Mouse (Mus musculus) intestine, embryonic 14.5 days (tissue): ENCODE results near the gene Ccdc78. TPM values are rescaled to one million over a fixed set of nuclear protein-coding genes. Genes with fewer than 3 reads are reported as not detected.
"Not testable (repeated sequence)": the region's sequence is repeated elsewhere in the genome, so short reads cannot be mapped to it uniquely, and the experiment has no call there.

ENCODE experiments used
- ATAC-seq: fragments of 200-750 bp; cut with Nextera tagmentation; replicated peaks from 2 replicates; pipeline ENCODE4 v1.8.0; 2017; ENCODE audit warnings: low read depth, moderate number of reproducible peaks, moderate TSS enrichment, moderate library complexity; ENCODE audit not compliant: low FRiP score, low TSS enrichment
- DNase-seq: peaks from one replicate; pipeline ENCODE4 v3.0.0-alpha.2; 2018; ENCODE audit warnings: low spot score
- H3K27ac ChIP-seq: fragments of 300-500 bp; sonication (generic); 2 replicates; pipeline ENCODE4 v1.5.1; 2014; ENCODE audit warnings: low read depth, mild to moderate bottlenecking, control low read depth
- H3K27me3 ChIP-seq: fragments of 300-500 bp; sonication (generic); replicated peaks from 2 replicates; pipeline ENCODE4 v1.6.1; 2014; ENCODE audit warnings: low read length, control low read depth; ENCODE audit not compliant: control insufficient read depth, insufficient read depth
- H3K36me3 ChIP-seq: fragments of 300-500 bp; sonication (generic); 2 replicates; pipeline ENCODE4 v1.6.1; 2014; ENCODE audit warnings: low read length, control low read depth; ENCODE audit not compliant: control insufficient read depth, insufficient read depth
- H3K4me1 ChIP-seq: fragments of 300-500 bp; sonication (generic); replicated peaks from 2 replicates; pipeline ENCODE4 v1.6.1; 2014; ENCODE audit warnings: low read length, control low read depth, mixed read lengths; ENCODE audit not compliant: control insufficient read depth, insufficient read depth
- H3K4me2 ChIP-seq: fragments of 300-500 bp; sonication (generic); 2 replicates; pipeline ENCODE4 v1.6.1; 2014; ENCODE audit warnings: low read length
- H3K4me3 ChIP-seq: fragments of 300-500 bp; sonication (generic); 2 replicates; pipeline ENCODE4 v1.5.1; 2014; ENCODE audit warnings: low read depth, low read length, control low read depth, mixed read lengths
- H3K9ac ChIP-seq: fragments of 300-500 bp; sonication (generic); 2 replicates; pipeline ENCODE4 v1.6.1; 2014; ENCODE audit warnings: mild to moderate bottlenecking, low read length
- H3K9me3 ChIP-seq: fragments of 300-500 bp; sonication (generic); 2 replicates; pipeline ENCODE4 v1.6.1; 2016; ENCODE audit warnings: low read length, control low read depth; ENCODE audit not compliant: control insufficient read depth
- WGBS: fragments of 180-500 bp; shearing (Covaris S2); extraction: QIAGEN DNeasy Blood & Tissue Kit; methylation state at CpG from one replicate; pipeline ENCODE4 v1.1.7; 2014; 5-methylcytosine and 5-hydroxymethylcytosine counted together
- polyA plus RNA-seq: library from polyadenylated mRNA; unstranded; fragments of >200 nt; fragmentation: Nextera tagmentation; extraction: Ambion mirVana; gene quantifications from 2 replicates; pipeline ENCODE4 v1.2.1, GENCODE M21; 2014

The Ccdc78 gene
- polyA plus RNA-seq, 1 experiment from 2014 or later: 0.28 TPM

- Histone ChIP-seq H3K4me3 (peak within 1 kb of the TSS; percentile 86), H3K27me3 (peaks cover 4% of the 10 kb centered on the region; the same call in 1 of the 2 replicates), H3K4me1 (peaks cover 24% of the 10 kb centered on the region), H3K27ac (peak within 1 kb of the TSS; percentile 47), H3K36me3 (no peaks in the 10 kb centered on the region), H3K4me2 (peak within 1 kb of the TSS; percentile 96), H3K9me3 (no peaks in the 10 kb centered on the region), H3K9ac (peak within 1 kb of the TSS; percentile 66)
- under 1% methylated on average over 31 of the region's 35 CpGs for WGBS
- peak; percentile 92 for DNase-seq
- ATAC-seq: peak; percentile 74
Observed at GRCm38 (mm10) chr17:25796951-25797369, 10.6 kb downstream of the Ccdc78 start, which contains the start of gene Metrn. Gene Metrn (minus strand): TSS chr17:25797136.

GRCm38 (mm10) chr17:25801029-25801428 lies 14.6 kb downstream of the Ccdc78 start:
- ATAC-seq: no peak
- H3K4me2 ChIP-seq: no peak overlapping the region
- peak; percentile 72 for DNase-seq
- H3K36me3 ChIP-seq: no peaks in the 10 kb centered on the region
- peaks cover 6% of the 10 kb centered on the region for H3K4me1 ChIP-seq
- H3K27me3 ChIP-seq: peaks cover 4% of the 10 kb centered on the region; the same call in 1 of the 2 replicates
- H3K27ac ChIP-seq: no peak overlapping the region
- H3K9me3 ChIP-seq: no peaks in the 10 kb centered on the region
- 6% methylated on average over 6 of the region's 6 CpGs for WGBS
- H3K4me3 ChIP-seq: no peak overlapping the region
- no peak overlapping the region for H3K9ac ChIP-seq

- ATAC-seq: peak; percentile 68
- no peak overlapping the region for H3K27ac ChIP-seq
- H3K9ac ChIP-seq: no peak overlapping the region
- H3K36me3 ChIP-seq: no peaks in the 10 kb centered on the region
- no peaks in the 10 kb centered on the region for H3K4me1 ChIP-seq
- DNase-seq: no peak
- WGBS: 12% methylated on average over 10 of the region's 10 CpGs
- H3K27me3 ChIP-seq: peaks cover 4% of the 10 kb centered on the region; the same call in 1 of the 2 replicates
- no peak overlapping the region for H3K4me3 ChIP-seq
- H3K4me2 ChIP-seq: no peak overlapping the region
- no peaks in the 10 kb centered on the region for H3K9me3 ChIP-seq
Observed at GRCm38 (mm10) chr17:25802825-25803517, 16.6 kb downstream of the Ccdc78 start.

- no peaks in the 10 kb centered on the region for H3K9me3 ChIP-seq
- H3K27me3 ChIP-seq: peaks cover 30% of the 10 kb centered on the region
- H3K36me3 ChIP-seq: no peaks in the 10 kb centered on the region
- ATAC-seq (no peak), DNase-seq (no peak)
- no peak overlapping the region for H3K9ac ChIP-seq
- peaks cover 12% of the 10 kb centered on the region for H3K4me1 ChIP-seq
- no peak overlapping the region for H3K27ac ChIP-seq
- H3K4me2 ChIP-seq: no peak overlapping the region
- 78% methylated on average over 4 of the region's 4 CpGs for whole genome bisulfite sequencing
- no peak overlapping the region for H3K4me3 ChIP-seq
Observed at GRCm38 (mm10) chr17:25806507-25806906, 20.1 kb downstream of the Ccdc78 start.

- not testable (repeated sequence) for H3K36me3 ChIP-seq, H3K4me3 ChIP-seq, H3K9me3 ChIP-seq, H3K27ac ChIP-seq, DNase-seq, ATAC-seq, H3K4me2 ChIP-seq, H3K9ac ChIP-seq
- H3K27me3 ChIP-seq: peaks cover 28% of the 10 kb centered on the region
- H3K4me1 ChIP-seq: peaks cover 12% of the 10 kb centered on the region
- 44% methylated on average over 2 of the region's 2 CpGs for WGBS
Observed at GRCm38 (mm10) chr17:25807452-25807851, 21.1 kb downstream of the Ccdc78 start.

- Histone ChIP-seq H3K36me3 (no peaks in the 10 kb centered on the region), H3K9me3 (no peaks in the 10 kb centered on the region), H3K4me3 (no peak overlapping the region), H3K4me1 (peaks cover 12% of the 10 kb centered on the region), H3K9ac (no peak overlapping the region), H3K27me3 (peaks cover 34% of the 10 kb centered on the region), H3K4me2 (peak overlapping the region; percentile 96), H3K27ac (no peak overlapping the region)
- 47% methylated on average over 5 of the region's 5 CpGs for WGBS
- ATAC-seq (no peak), DNase-seq (no peak)
Observed at GRCm38 (mm10) chr17:25808028-25808427, 21.6 kb downstream of the Ccdc78 start.

GRCm38 (mm10) chr17:25808789-25809605 lies 22.6 kb downstream of the Ccdc78 start, which contains the start of gene Fbxl16:
Gene Fbxl16 (plus strand): TSS chr17:25809085.
- H3K27me3 ChIP-seq: peaks cover 34% of the 10 kb centered on the region
- peak within 1 kb of the TSS; percentile 53 for H3K9ac ChIP-seq
- no peaks in the 10 kb centered on the region for H3K36me3 ChIP-seq
- H3K4me1 ChIP-seq: peaks cover 12% of the 10 kb centered on the region
- no peak within 1 kb of the TSS for H3K27ac ChIP-seq
- WGBS: under 1% methylated on average over 89 of the region's 100 CpGs
- DNase-seq: peak; percentile 84
- peak; percentile 69 for ATAC-seq
- H3K4me2 ChIP-seq: peak within 1 kb of the TSS; percentile 96
- no peaks in the 10 kb centered on the region for H3K9me3 ChIP-seq
- peak within 1 kb of the TSS; percentile 60 for H3K4me3 ChIP-seq

GRCm38 (mm10) chr17:25809606-25810340 lies 23.4 kb downstream of the Ccdc78 start:
- H3K9ac ChIP-seq: peak overlapping the region; percentile 53
- peak overlapping the region; percentile 96 for H3K4me2 ChIP-seq
- ATAC-seq: no peak
- H3K4me3 ChIP-seq: peak overlapping the region; percentile 60
- DNase-seq: no peak
- peaks cover 12% of the 10 kb centered on the region for H3K4me1 ChIP-seq
- peaks cover 34% of the 10 kb centered on the region for H3K27me3 ChIP-seq
- no peak overlapping the region for H3K27ac ChIP-seq
- 4% methylated on average over 21 of the region's 25 CpGs for WGBS
- no peaks in the 10 kb centered on the region for H3K9me3 ChIP-seq
- H3K36me3 ChIP-seq: no peaks in the 10 kb centered on the region
